Mouse (Mus musculus) MEL (cell line): ENCODE measurements around the gene Tmem120a. TPM values are rescaled to one million over a fixed set of nuclear protein-coding genes. Genes with fewer than 3 reads are reported as not detected.

Source experiments
- DNase-seq: peaks from one replicate; pipeline ENCODE4 v3.0.0; 2011; ENCODE audit warnings: low read depth, low spot score
- H3K27ac ChIP-seq: 2 replicates; pipeline ENCODE4 v1.5.1; 2012; ENCODE audit warnings: low read depth, mild to moderate bottlenecking, control low read depth, low read length, moderate library complexity; ENCODE audit not compliant: control insufficient read depth
- H3K27me3 ChIP-seq, 2 experiments: fragments of 150-350 bp in 1 of 2; sonication (generic) in 1 of 2; 2 replicates each; pipeline ENCODE4 v1.6.1; 2012; ENCODE audit warnings: low read length in 2 of 2, mild to moderate bottlenecking in 2 of 2, improper control_type of control experiment in 1 of 2, moderate library complexity in 1 of 2; ENCODE audit not compliant: insufficient read depth in 2 of 2, control insufficient read depth in 1 of 2
- H3K36me3 ChIP-seq, 2 experiments: 2 replicates each; pipeline ENCODE4 v1.6.1; 2012 to 2014; ENCODE audit warnings: low read length in 2 of 2, improper control_type of control experiment in 1 of 2, inconsistent platforms in 1 of 2, mild to moderate bottlenecking in 1 of 2; ENCODE audit not compliant: insufficient read depth in 2 of 2, control insufficient read depth in 1 of 2
- H3K4me1 ChIP-seq, 2 experiments: fragments of 150-350 bp in 1 of 2; sonication (generic) in 1 of 2; 2 replicates each; pipeline ENCODE4 v1.6.1; 2012; ENCODE audit warnings: low read length in 2 of 2, improper control_type of control experiment in 1 of 2, mild to moderate bottlenecking in 1 of 2; ENCODE audit not compliant: insufficient read depth in 2 of 2, control insufficient read depth in 1 of 2
- H3K4me3 ChIP-seq, 2 experiments: fragments of 150-350 bp in 1 of 2; sonication (generic) in 1 of 2; 2 replicates each; pipeline ENCODE4 v1.5.1; 2012; ENCODE audit warnings: low read depth in 2 of 2, low read length in 2 of 2, mild to moderate bottlenecking in 2 of 2, moderate library complexity in 2 of 2, control low read depth in 1 of 2, improper control_type of control experiment in 1 of 2; ENCODE audit not compliant: control insufficient read depth in 1 of 2, insufficient read depth in 1 of 2
- H3K79me2 ChIP-seq: 2 replicates; pipeline ENCODE4 v1.6.1; 2012; ENCODE audit warnings: mild to moderate bottlenecking, low read length, moderate library complexity; ENCODE audit not compliant: control insufficient read depth, poor library complexity, insufficient read depth
- H3K9ac ChIP-seq: 2 replicates; pipeline ENCODE4 v1.6.1; 2012; ENCODE audit warnings: low read depth, mild to moderate bottlenecking, control low read depth, low read length, moderate library complexity; ENCODE audit not compliant: control insufficient read depth, poor library complexity, severe bottlenecking
- H3K9me3 ChIP-seq: fragments of 150-350 bp; sonication (generic); replicated peaks from 2 replicates; pipeline ENCODE4 v1.6.1; 2012; ENCODE audit warnings: mild to moderate bottlenecking, low read length, improper control_type of control experiment, moderate library complexity; ENCODE audit not compliant: insufficient read depth
- BHLHE40 ChIP-seq: IDR thresholded peaks from 2 replicates; pipeline ENCODE4 v1.6.1; 2012; ENCODE audit warnings: low read depth, mild to moderate bottlenecking, inconsistent platforms, low read length, improper control_type of control experiment, borderline replicate concordance
- EP300 ChIP-seq, 2 experiments: IDR thresholded peaks; 2 replicates each; pipeline ENCODE4 v1.6.1; 2011; ENCODE audit warnings: improper control_type of control experiment in 2 of 2, low read length in 2 of 2, low read depth in 1 of 2, mild to moderate bottlenecking in 1 of 2
- GABPA ChIP-seq: IDR thresholded peaks from 2 replicates; pipeline ENCODE4 v1.6.1; 2012; ENCODE audit warnings: low read depth, mild to moderate bottlenecking, inconsistent platforms, low read length, improper control_type of control experiment, moderate library complexity
- MXI1 ChIP-seq: IDR thresholded peaks from 2 replicates; pipeline ENCODE4 v1.6.1; 2011; ENCODE audit warnings: mild to moderate bottlenecking, low read depth, low read length, improper control_type of control experiment
- NRF1 ChIP-seq: IDR thresholded peaks from 2 replicates; pipeline ENCODE4 v1.6.1; 2014; ENCODE audit warnings: low read depth, mild to moderate bottlenecking, inconsistent platforms, low read length, improper control_type of control experiment, moderate library complexity; ENCODE audit not compliant: poor library complexity, insufficient read depth, severe bottlenecking
- POLR2A ChIP-seq, 2 experiments: IDR thresholded peaks; 2 replicates each; pipeline ENCODE4 v1.6.1; 2011 to 2012; ENCODE audit warnings: low read length in 2 of 2, mild to moderate bottlenecking in 2 of 2, control low read depth in 1 of 2, improper control_type of control experiment in 1 of 2, low read depth in 1 of 2, moderate library complexity in 1 of 2; ENCODE audit not compliant: control insufficient read depth in 1 of 2, insufficient read depth in 1 of 2, poor library complexity in 1 of 2
- RAD21 ChIP-seq: IDR thresholded peaks from 2 replicates; pipeline ENCODE4 v1.6.1; 2011; ENCODE audit warnings: mild to moderate bottlenecking, low read depth, low read length, improper control_type of control experiment
- SIN3A ChIP-seq: IDR thresholded peaks from 2 replicates; pipeline ENCODE4 v1.6.1; 2012; ENCODE audit warnings: low read length, improper control_type of control experiment, inconsistent platforms
- SMC3 ChIP-seq: IDR thresholded peaks from 2 replicates; pipeline ENCODE4 v1.6.1; 2011; ENCODE audit warnings: low read depth, low read length, improper control_type of control experiment
- TAL1 ChIP-seq: IDR thresholded peaks from 2 replicates; pipeline ENCODE4 v1.6.1; 2012; ENCODE audit warnings: mild to moderate bottlenecking, inconsistent platforms, low read length, moderate library complexity, mixed read lengths
- USF1 ChIP-seq: IDR thresholded peaks from 2 replicates; pipeline ENCODE4 v1.6.1; 2014; ENCODE audit warnings: low read depth, mild to moderate bottlenecking, inconsistent platforms, low read length, improper control_type of control experiment, moderate library complexity
- USF2 ChIP-seq, 2 experiments: IDR thresholded peaks; 2 replicates each; pipeline ENCODE4 v1.6.1; 2011 to 2012; ENCODE audit warnings: improper control_type of control experiment in 2 of 2, low read length in 2 of 2, borderline replicate concordance in 1 of 2, inconsistent platforms in 1 of 2, low read depth in 1 of 2, mild to moderate bottlenecking in 1 of 2; ENCODE audit not compliant: insufficient read depth in 1 of 2
- ZC3H11A ChIP-seq: IDR thresholded peaks from 2 replicates; pipeline ENCODE4 v1.6.1; 2012; ENCODE audit warnings: low read depth, mild to moderate bottlenecking, inconsistent platforms, low read length, improper control_type of control experiment
- ZNF384 ChIP-seq: IDR thresholded peaks from 2 replicates; pipeline ENCODE4 v1.6.1; 2012; ENCODE audit warnings: low read depth, mild to moderate bottlenecking, inconsistent platforms, low read length, improper control_type of control experiment
- polyA plus RNA-seq, 2 experiments: library from polyadenylated mRNA; stranded (reverse) in 1 of 2; unstranded in 1 of 2; fragments of >175 nt in 1 of 2; fragments of >200 nt in 1 of 2; gene quantifications; 2 replicates each; pipeline versions ENCODE4 v1.2.1 to v1.2.4; 2012; ENCODE audit warnings: low replicate concordance in 2 of 2, low read depth in 1 of 2; ENCODE audit not compliant: insufficient read length in 2 of 2, insufficient read depth in 1 of 2, missing spikeins in 1 of 2
- total RNA-seq: library from RNA; depleted of rRNA; stranded (reverse); fragments of 300-350 nt; gene quantifications from 2 replicates; pipeline ENCODE4 v1.2.3, GENCODE M21; 2012

Tmem120a gene
- total and polyA plus RNA-seq, 3 experiments, result 19.6 to 38.8 TPM; not detected in 1

DNA sequence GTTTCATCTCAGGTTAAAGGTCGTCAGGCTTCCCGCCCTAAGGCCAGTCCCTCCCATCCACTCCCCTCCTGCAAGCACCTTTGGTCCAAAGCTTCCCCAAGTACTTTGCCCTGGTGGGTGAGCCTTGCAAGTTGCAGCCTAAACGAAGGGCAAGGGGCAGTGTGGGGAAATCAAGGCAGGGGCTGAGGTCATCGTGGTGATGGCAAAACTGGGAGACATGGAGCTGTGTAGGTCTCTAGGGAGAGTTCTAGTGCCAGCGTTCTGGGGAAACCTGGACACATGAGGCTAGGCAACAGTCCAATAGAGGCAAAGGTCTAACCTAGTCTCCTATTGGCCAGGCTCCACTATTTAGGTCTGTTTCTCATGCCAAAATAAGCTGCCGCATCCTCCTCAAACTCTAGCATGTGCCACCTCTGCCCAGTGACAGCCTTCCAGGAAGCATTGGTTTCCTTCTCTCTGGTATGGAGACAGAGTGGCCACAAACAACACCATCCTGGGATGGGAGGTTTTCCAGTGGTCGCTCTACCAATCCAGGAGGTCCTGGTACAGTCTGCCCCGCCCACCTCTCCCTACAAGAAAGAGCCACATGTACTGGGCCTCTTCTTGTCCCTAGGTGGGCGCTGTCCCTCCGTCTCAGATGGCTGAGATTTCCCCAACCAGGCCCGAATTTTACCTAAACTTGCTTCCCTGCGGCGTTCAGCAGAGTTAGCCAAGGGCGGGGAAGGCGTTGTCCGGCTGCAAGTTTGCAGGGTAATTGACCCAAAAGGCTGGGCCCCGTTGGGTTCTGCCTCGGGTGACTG, 1.1 kb downstream of the Tmem120a start:
- no peaks in the 10 kb centered on the region; the same call in 1 of the 2 replicates for H3K79me2 ChIP-seq

GRCm38 (mm10) chr5:135742156-135742555, 2.1 kb downstream of the Tmem120a start:
- Histone ChIP-seq H3K27ac (no peak overlapping the region), H3K79me2 (no peaks in the 10 kb centered on the region; the same call in 1 of the 2 replicates)
- TF ChIP-seq SIN3A, result peak; percentile 83
- TF ChIP-seq ZC3H11A, result no peak
- no peak for TF ChIP-seq BHLHE40
- no peak for TF ChIP-seq NRF1
- no peak for TF ChIP-seq POLR2A (IDR thresholded peaks at IDR 0.05; ENCODE audit: control insufficient read depth in 1 of 2, insufficient read depth in 1 of 2, low read depth in 1 of 2, low read length in 2 of 2, poor library complexity in 1 of 2)
- peak; percentile 48; the same call in 1 of the 2 replicates for TF ChIP-seq MXI1
- TF ChIP-seq USF1, result no peak
- no peak for TF ChIP-seq SMC3
- TF ChIP-seq EP300 (IDR thresholded peaks at IDR 0.05; ENCODE audit: low read depth in 1 of 2, low read length in 2 of 2), result no peak
- TF ChIP-seq, all 39 proteins: peak for 2
- peak; percentile 46 for DNase-seq
- no peaks in the 10 kb centered on the region for H3K36me3 ChIP-seq
- H3K4me3 ChIP-seq, result no peak overlapping the region
- no peaks in the 10 kb centered on the region for H3K27me3 ChIP-seq
- no peaks in the 10 kb centered on the region for H3K9me3 ChIP-seq
- no peak overlapping the region for H3K9ac ChIP-seq
- peaks cover 3 to 10% of the 10 kb centered on the region in 2 experiments; a peak in 3 of 4 replicates for H3K4me1 ChIP-seq

More for the DNA sequence above, 1.1 kb downstream of the Tmem120a start:
- no peak overlapping the region for H3K27ac ChIP-seq
- TF ChIP-seq GABPA, result no peak
- no peak for TF ChIP-seq RAD21
- no peak for TF ChIP-seq MXI1
- TF ChIP-seq USF2 (IDR thresholded peaks at IDR 0.05; ENCODE audit: borderline replicate concordance in 1 of 2, insufficient read depth in 1 of 2, low read depth in 1 of 2, low read length in 2 of 2), result no peak
- no peak for TF ChIP-seq TAL1
- TF ChIP-seq ZNF384, result no peak
- DNase-seq, result peak; percentile 38
- no peaks in the 10 kb centered on the region for H3K27me3 ChIP-seq
- peak overlapping the region; percentile 74 to 87 for H3K4me3 ChIP-seq
- H3K9me3 ChIP-seq, result no peaks in the 10 kb centered on the region
- H3K4me1 ChIP-seq, result peaks cover 3 to 9% of the 10 kb centered on the region in 2 experiments; a peak in 3 of 4 replicates
- peak overlapping the region; percentile 64 for H3K9ac ChIP-seq
- no peaks in the 10 kb centered on the region for H3K36me3 ChIP-seq
